Mouse (Mus musculus) megakaryocyte, adult 5-6 weeks (primary cell): Measurements from ENCODE around the gene Sdhd. TPM values are rescaled to one million over a fixed set of nuclear protein-coding genes. Genes with fewer than 3 reads are reported as not detected.

ENCODE experiments used
- ATAC-seq: 2 replicates; pipeline ENCODE4 v1.8.0; 2016; ENCODE audit warnings: mild to moderate bottlenecking, inconsistent platforms; ENCODE audit not compliant: poor library complexity, severe bottlenecking
- total RNA-seq, 2 experiments: library from RNA; stranded (forward) in 1 of 2; stranded (reverse) in 1 of 2; fragments of 153-499, 151-499 nt in 1 of 2; fragments of 221-1000, 200-1000 nt in 1 of 2; gene quantifications; 2 replicates each; pipeline versions ENCODE4 v1.2.3 to v1.2.4; 2015 to 2017

Sdhd gene
- total RNA-seq, 2 experiments from 2014 or later = 130 to 185 TPM

GRCm38 (mm10) chr9:50590856-50591518 is 12.6 kb downstream of the Sdhd start:
- peak; percentile 62 for ATAC-seq

DNA sequence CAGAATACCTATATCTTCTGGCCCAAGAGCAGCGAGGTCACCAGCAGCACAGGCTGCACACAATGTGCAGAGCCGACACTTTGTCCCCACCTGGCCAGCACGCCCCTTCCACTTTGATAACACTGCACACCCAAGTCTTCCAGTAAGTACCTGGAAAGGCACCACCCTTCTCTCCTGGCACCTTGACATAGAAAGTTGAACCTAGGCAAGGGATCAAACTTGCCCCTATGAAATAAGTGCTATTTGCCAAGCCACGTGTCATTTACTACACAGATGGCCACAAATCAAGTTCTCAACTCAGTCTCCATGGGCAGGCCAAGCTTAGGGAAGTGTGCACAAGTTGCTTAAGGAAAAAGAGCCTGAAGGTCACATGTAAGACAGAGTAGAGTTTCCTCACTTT is 16.7 kb downstream of the Sdhd start:
- ATAC-seq = no peak

GRCm38 (mm10) chr9:50585145-50585818 is 18.3 kb downstream of the Sdhd start:
- no peak for ATAC-seq

- no peak for ATAC-seq
These were observed 23.2 kb downstream of the Sdhd start for GRCm38 (mm10) chr9:50580370-50580769.

DNA sequence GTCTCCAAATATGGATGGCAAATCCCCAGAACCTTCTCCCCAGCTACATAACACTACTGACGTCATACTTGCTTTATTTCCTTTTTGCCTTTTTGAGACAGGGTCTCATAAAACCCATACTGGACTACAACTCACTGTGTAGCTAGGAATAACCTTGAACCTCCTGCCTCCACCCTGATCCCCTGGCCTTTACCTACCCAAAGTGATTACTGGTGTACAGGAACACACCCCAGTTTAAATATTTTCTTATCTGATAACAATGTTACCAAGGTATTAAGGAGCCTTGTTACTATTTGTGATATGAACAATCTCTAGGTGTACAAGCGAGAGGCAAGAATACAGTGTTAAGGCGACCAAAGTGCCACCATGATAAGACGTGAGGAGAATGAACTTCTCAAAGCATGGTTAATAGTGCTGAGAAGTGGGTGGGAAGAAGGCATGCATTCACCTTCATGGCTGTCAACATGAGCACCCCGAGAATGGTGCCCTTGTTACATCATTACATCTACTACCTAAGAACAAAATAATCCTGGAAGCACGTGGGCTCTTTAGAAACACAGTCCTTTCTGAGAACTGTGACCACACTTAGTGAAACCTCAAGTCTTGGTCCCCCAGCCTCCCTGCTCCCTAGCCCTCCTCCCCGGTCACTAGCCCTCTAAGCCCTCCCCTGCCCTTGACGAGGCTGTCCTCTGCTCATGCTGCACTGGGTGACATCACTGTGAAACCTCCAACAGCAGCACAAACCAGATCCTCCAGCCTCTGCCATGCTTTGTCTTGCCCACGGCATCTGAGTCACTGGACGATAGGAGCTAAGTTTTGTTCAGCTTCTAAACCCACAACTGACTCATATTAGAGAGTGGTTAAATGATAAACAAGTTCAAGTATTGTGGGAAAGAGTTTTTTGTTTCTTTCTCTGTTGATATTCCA is 33.8 kb downstream of the Sdhd start:
- no peak for ATAC-seq

GRCm38 (mm10) chr9:50567881-50568280 is 35.7 kb downstream of the Sdhd start:
- ATAC-seq = no peak

DNA sequence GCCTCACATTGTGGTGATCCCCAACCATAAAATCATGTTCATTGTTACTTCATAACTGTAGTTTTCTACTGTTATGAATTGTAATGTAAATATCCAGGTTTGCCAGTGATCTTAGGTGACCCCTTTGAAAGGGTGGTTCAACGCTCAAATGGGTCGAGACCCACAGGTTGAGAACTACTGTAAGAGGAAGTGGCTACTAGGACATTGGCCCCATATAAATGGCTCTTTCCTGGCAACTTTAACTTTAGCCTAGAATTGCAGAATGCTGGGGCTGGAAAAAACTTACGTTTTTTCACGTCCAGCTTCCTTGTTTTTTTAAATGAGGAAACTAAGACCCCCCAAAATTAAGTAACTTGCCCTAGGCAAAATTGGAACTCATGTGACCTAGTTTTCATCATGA is 36.2 kb downstream of the Sdhd start:
- peak; percentile 60 for ATAC-seq

DNA sequence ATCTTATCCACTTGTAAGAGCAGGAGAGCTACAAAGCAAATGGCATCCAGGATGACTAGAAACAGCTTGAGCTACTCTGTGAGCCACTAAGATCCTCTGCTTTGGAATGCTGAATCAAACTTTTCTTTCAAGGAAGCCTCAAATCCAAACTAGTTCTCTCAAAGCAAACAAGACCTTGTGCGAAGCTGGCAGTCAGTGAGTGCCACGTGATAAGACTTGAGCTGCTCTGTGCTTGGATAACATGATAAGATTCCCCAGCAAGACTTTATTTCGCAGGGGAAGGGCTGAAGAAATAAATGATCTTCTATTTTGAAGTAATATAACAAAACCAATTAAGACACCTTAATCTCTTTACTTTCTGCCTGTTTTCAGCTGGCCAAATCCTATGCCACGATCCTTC is 37.7 kb downstream of the Sdhd start:
- ATAC-seq = no peak

DNA sequence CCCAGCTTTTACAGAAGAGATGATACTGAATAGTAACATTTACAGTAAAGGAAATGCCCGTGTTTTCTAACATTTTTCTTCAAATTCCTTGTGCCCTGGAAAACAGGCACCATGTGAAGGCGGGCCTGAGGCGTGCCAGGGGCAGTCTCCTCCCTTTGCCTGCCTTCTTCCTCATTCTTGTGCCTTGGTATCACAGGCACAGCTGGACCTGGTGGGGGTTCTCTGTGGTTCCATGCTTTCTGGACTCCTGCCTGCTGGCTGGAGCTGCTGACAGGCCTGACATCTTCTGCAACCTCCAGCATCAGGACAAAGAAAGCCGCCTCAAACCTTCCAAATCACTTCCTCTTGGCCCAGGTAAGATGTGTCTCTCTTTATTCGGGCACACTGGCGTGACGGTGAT is 38.4 kb downstream of the Sdhd start:
- ATAC-seq = 0 out of 2 replicates have a peak, but pooled peaks have one; percentile 27

DNA sequence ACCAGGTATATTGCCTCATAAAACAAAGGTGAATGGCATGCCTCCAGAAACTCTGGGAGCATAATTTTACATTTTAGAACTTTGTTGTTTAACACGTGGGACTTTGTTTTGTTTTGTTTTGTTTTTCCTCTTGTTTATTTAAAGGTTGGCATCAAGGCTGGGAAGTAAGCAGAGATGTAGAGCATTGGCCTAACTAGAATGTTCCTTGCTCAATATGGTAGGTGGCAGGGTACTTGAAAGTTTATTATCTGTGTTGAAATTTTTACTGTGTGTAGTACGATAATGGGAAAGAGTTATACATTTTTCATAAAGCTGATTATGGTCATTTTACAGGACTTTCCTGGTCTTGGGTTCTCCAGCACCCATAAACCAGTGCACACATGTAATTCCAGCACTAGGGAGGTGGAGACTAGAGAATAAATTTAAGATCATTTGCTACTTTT is 41.7 kb downstream of the Sdhd start:
- ATAC-seq = no peak

DNA sequence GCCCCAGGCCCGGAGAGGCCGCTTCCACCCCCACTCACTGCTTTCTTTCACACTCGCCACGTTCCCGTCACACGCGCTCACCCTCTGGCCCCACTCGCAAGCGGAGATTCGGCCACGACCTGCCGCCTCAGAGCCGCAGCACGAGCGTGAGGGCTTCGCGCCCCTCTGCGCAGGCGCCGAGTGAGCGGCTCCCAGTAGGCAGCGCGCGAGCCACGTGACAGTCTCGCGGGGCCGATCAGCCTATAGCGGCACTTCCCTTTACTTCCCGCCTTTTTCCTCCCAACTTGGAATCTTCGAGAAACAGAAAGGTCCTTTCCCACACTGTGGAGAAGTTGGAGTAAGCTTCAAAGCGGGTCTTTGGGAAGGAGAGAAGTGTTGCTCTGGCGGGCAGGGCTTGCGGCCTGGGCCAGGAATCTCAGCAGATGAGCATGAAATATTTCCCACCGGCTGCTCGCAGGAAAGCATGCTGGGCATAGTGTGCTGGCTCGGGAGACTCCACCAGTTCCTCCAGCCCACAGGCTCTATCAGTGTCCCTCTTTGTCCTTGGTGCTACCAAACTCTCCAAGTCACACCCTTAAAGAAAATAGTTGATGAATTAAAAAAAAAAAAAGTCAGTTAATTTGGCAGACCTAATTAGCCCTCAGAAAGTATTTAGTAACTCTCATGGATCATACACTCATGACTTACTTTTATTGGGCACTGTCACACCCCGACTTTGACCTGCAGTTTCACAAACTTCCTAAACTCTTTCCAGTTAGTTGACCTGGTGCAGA is 42.3 kb downstream of the Sdhd start, which contains the start of gene Tex12:
TSS of gene Tex12 (minus strand) at position 181 of the 773 bp plus-strand sequence.
- no peak for ATAC-seq

GRCm38 (mm10) chr9:50555094-50555446 is 48.5 kb downstream of the Sdhd start, which contains the start of gene Bco2:
Bco2 (minus strand) TSS chr9:50555181.
- ATAC-seq = no peak; the same call in 1 of the 2 replicates

DNA sequence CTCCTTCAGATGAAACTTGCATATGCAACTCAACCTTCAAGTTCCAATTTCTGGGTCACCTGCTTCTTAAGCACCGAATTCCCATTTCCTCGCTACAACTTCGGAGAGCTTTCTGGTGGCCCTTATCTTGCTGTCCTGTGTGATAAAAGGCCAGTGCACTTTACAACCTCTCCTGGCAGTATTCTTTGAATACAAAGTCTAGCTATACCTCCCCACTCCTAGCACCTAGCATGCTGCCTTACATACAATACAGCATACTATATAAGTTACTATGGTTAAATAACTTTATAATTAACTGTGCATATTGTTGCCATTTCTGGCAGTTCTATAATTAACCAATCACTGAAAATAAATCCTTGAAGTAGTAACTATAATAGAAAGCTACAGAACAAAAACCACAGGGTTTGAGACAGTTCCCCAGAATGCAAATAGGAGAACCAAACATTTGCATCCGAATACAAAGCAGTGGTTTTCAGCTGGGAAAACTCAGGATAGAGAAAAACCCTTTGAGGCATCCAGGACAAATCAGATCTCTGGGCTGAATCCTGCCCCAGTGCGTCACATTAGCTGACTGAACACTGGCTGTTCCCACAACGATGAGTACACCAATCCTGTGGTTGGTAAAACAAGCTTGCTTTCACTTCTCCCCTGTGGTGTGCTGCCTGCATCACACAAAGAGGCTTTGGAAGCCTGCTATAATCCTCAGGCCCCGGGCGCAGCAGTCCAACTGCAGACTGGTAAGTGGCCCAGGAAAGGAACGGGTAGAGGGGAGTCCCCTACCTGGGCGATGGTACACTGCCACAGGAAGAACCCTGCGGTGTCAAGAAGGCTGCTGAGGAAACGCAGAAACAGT is 49.1 kb downstream of the Sdhd start, which contains the start of gene Il18:
TSS of gene Il18 (plus strand) at position 587 of the 853 bp plus-strand sequence.
- ATAC-seq = peak; percentile 92

- peak; percentile 50 for ATAC-seq
These were observed 50.1 kb downstream of the Sdhd start for GRCm38 (mm10) chr9:50553547-50553946.

GRCm38 (mm10) chr9:50552206-50552605 is 51.4 kb downstream of the Sdhd start:
- peak; percentile 55 for ATAC-seq

- no peak for ATAC-seq
These were observed 54.7 kb downstream of the Sdhd start for GRCm38 (mm10) chr9:50548936-50549335.

DNA sequence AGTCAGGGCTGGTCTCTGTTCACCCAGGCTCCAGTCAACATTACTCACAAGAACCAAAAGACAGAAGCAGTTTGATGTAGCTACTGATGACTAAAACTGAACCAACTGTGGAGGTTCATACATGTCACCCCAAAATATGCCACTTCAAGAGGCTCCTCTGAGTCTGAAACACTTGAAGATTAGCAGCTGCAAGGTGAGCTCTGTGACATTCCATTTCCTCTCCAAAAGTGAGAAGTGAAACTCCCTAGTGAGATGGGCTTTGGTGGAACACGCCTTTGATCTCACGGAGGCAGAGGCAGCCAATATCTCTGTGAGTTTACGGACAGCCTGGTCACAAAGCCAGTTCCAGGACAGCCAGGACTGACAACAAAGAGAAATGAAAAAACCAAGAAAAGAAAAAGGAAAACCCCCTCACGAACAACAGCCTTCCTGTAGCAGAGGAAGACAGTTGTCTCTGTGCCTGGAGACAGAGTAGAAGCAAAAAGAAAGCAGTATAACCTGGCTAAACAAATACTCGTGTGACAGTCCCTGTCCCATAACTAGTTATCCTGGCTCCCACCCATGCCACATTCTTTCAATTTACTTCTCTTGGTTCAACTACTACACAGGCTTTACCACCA is 55.6 kb downstream of the Sdhd start:
- peak; percentile 81 for ATAC-seq
